Mouse (Mus musculus) hindbrain, embryonic 16.5 days (tissue): ENCODE data around the gene Irgm1. TPM values are rescaled to one million over a fixed set of nuclear protein-coding genes. Genes with fewer than 3 reads are reported as not detected.
A peak's percentile ranks its signal among the peaks of the same experiment; 100 is the strongest.

ENCODE experiments used
- ATAC-seq: fragments of 200-750 bp; cut with Nextera tagmentation; 2 replicates; pipeline ENCODE4 v1.8.0; 2017; ENCODE audit warnings: moderate TSS enrichment, moderate library complexity
- H3K27ac ChIP-seq: fragments of 300-500 bp; sonication (generic); 2 replicates; pipeline ENCODE4 v1.5.1; 2014; ENCODE audit warnings: low read depth, mild to moderate bottlenecking, control low read depth, low read length, moderate library complexity
- H3K27me3 ChIP-seq: fragments of 300-500 bp; sonication (generic); replicated peaks from 2 replicates; pipeline ENCODE4 v1.6.1; 2014; ENCODE audit warnings: low read length; ENCODE audit not compliant: control insufficient read depth, insufficient read depth
- H3K36me3 ChIP-seq: fragments of 300-500 bp; sonication (generic); 2 replicates; pipeline ENCODE4 v1.6.1; 2014; ENCODE audit warnings: mild to moderate bottlenecking, low read length, moderate library complexity, mixed read lengths; ENCODE audit not compliant: control insufficient read depth, insufficient read depth
- H3K4me1 ChIP-seq: fragments of 300-500 bp; sonication (generic); 2 replicates; pipeline ENCODE4 v1.6.1; 2014; ENCODE audit warnings: low read depth, low read length; ENCODE audit not compliant: control insufficient read depth, insufficient read depth
- H3K4me2 ChIP-seq: fragments of 300-500 bp; sonication (generic); 2 replicates; pipeline ENCODE4 v1.6.1; 2014; ENCODE audit warnings: mild to moderate bottlenecking, low read length, control low read depth, moderate library complexity
- H3K4me3 ChIP-seq: fragments of 300-500 bp; sonication (generic); 2 replicates; pipeline ENCODE4 v1.5.1; 2014; ENCODE audit warnings: mild to moderate bottlenecking, low read length, control low read depth, moderate library complexity
- H3K9ac ChIP-seq: fragments of 300-500 bp; sonication (generic); 2 replicates; pipeline ENCODE4 v1.6.1; 2014; ENCODE audit warnings: low read depth, mild to moderate bottlenecking, control low read depth, low read length, moderate library complexity
- H3K9me3 ChIP-seq: fragments of 300-500 bp; sonication (generic); 2 replicates; pipeline ENCODE4 v1.6.1; 2014; ENCODE audit warnings: mild to moderate bottlenecking, low read length, moderate library complexity; ENCODE audit not compliant: control insufficient read depth
- WGBS: fragments of 180-500 bp; shearing (Covaris S2); extraction: QIAGEN DNeasy Blood & Tissue Kit; methylation state at CpG from one replicate; pipeline ENCODE4 v1.1.7; 2014; 5-methylcytosine and 5-hydroxymethylcytosine counted together
- polyA plus RNA-seq: library from polyadenylated mRNA; unstranded; fragments of >200 nt; fragmentation: Nextera tagmentation; extraction: Ambion mirVana; gene quantifications from 2 replicates; pipeline ENCODE4 v1.2.1, GENCODE M21; 2015

The Irgm1 gene
- polyA plus RNA-seq, 1 experiment from 2014 or later = 5.4 TPM

DNA sequence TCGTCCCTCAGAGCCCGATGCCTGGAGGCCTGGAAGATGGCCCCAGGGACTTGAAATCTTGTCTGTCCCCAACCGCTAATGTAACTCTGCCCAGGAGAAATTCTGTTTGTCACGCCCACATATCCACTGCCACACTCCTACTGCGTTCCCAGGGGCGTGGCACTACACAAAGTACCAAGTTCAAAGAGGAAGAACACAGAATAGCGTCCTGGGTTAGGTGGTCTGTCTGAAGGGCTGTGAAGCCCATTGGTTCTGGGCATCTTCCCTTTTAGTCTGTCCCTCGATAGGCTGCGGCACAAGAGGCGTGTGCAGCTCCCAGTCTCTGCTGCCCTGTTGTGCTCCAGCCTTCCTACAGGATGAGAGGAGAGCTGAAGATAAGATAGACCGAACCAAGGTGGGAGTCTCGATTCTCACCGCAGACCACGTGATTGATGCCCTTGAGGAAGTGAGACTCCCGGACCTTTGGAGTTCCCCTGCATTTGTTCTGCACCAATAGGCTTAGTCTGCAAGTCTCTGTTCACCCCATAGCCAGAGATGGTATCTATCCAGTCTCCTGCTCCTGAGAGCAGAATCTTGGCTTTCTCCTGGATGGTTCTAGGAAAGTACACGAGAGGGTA, 33.2 kb downstream of the Irgm1 start:
- peak; percentile 26; the same call in 1 of the 2 replicates for ATAC-seq
- peak overlapping the region; percentile 91 for H3K4me2 ChIP-seq
- H3K27me3 ChIP-seq = 0 out of 2 replicates have a peak, but pooled peaks cover 2% of the 10 kb centered on the region
- no peaks in the 10 kb centered on the region for H3K36me3 ChIP-seq
- peak overlapping the region; percentile 80 for H3K27ac ChIP-seq
- WGBS = 2% methylated on average over 16 of the region's 16 CpGs
- H3K9ac ChIP-seq = peak overlapping the region; percentile 86
- no peaks in the 10 kb centered on the region for H3K9me3 ChIP-seq
- peaks cover 7% of the 10 kb centered on the region for H3K4me1 ChIP-seq
- H3K4me3 ChIP-seq = peak overlapping the region; percentile 93

DNA sequence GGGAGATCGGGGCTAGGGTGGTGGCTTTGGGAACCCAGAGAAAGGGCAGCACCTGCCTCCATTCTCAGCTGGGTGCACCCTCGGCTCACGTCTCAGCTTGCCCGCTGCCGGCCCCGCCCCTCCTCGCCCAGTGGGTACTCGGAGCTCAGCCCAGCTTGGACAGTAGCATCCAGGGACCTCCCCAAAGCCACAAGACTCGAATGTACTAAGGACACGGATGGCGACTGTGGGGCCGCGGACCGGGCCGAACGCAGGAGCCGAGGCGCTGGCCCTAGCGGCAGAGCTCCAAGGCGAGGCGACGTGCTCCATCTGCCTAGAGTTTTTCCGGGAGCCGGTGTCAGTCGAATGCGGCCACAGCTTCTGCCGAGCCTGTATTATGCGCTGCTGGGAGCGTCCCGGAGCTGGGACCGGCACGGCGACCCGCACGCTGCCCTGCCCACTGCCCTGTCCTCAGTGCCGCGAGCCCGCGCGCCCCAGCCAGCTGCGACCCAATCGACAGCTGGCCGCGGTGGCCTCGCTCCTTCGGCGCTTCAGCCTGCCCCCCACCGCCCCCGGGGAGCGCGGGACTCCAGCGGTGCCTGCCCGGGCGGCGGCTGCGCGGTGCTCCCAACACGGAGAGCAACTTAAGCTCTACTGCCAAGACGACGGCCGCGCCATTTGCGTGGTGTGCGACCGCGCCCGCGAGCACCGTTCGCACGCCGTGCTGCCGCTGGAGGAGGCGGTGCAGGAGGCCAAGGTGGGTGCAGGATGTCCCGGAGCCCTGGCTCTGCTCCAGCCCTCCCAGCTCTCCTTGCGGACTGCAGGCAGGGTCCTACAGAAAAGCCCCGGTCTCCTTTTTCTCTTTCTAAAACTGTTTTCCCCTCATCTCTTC, 33.9 kb downstream of the Irgm1 start:
- under 1% methylated on average over 77 of the region's 77 CpGs for WGBS

DNA sequence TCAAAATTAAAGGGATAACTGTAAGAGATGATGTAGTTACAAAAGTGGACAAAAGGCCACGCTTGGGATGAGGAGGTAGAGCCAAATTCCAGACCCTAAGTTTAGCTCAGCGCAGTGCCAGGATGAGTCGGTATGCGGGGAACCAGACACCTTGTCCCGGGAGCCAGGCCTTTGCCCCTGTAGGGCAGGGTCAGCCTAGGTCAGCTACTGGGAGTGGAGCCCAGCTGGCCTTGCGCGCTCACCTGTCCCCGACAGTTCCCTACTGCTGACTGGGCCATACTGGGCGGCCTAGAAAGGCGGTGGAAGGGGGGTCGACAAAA, 34.5 kb downstream of the Irgm1 start:
- WGBS = 4% methylated on average over 11 of the region's 11 CpGs
- no peak overlapping the region; the same call in 1 of the 2 replicates for H3K27ac ChIP-seq

More for the DNA sequence above, 33.9 kb downstream of the Irgm1 start:
- H3K27ac ChIP-seq = peak overlapping the region; percentile 80
- H3K4me1 ChIP-seq = peaks cover 7% of the 10 kb centered on the region
- peak overlapping the region; percentile 93 for H3K4me3 ChIP-seq
- peak; percentile 32 for ATAC-seq
- no peaks in the 10 kb centered on the region for H3K36me3 ChIP-seq
- peak overlapping the region; percentile 91 for H3K4me2 ChIP-seq
- peak overlapping the region; percentile 86 for H3K9ac ChIP-seq
- H3K27me3 ChIP-seq = 0 out of 2 replicates have a peak, but pooled peaks cover under 1% of the 10 kb centered on the region
- H3K9me3 ChIP-seq = no peaks in the 10 kb centered on the region

DNA sequence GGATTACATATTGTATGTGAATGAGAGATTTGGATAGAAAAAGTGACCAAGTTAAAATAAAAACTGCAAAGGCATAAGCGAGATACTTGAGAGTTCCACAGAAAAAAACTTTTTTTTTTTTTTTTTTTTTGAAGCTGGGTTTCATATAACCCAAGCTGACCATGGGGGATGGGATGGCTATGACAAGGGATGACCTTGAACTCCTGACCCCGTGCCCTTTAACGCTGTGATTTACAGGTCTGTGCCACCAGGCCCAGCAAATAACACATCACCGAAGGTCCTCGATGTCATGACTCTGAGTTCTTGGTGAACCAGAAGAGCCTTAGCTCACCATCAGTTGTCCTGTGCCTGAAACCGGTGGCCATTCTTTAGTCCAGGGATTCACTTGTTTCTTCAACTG, 35.6 kb downstream of the Irgm1 start:
- Histone ChIP-seq H3K36me3 (no peaks in the 10 kb centered on the region), H3K27ac (no peak overlapping the region), H3K4me2 (no peak overlapping the region), H3K27me3 (no peaks in the 10 kb centered on the region), H3K9me3 (no peaks in the 10 kb centered on the region), H3K4me3 (no peak overlapping the region), H3K9ac (no peak overlapping the region), H3K4me1 (peaks cover 7% of the 10 kb centered on the region)
- WGBS = 74% methylated on average over 6 of the region's 6 CpGs
- no peak for ATAC-seq

More for the DNA sequence above, 34.5 kb downstream of the Irgm1 start:
- no peaks in the 10 kb centered on the region for H3K27me3 ChIP-seq
- H3K36me3 ChIP-seq = no peaks in the 10 kb centered on the region
- no peak for ATAC-seq
- peaks cover 7% of the 10 kb centered on the region for H3K4me1 ChIP-seq
- peak overlapping the region; percentile 86 for H3K9ac ChIP-seq
- H3K4me3 ChIP-seq = peak overlapping the region; percentile 93
- H3K4me2 ChIP-seq = peak overlapping the region; percentile 91
- no peaks in the 10 kb centered on the region for H3K9me3 ChIP-seq

DNA sequence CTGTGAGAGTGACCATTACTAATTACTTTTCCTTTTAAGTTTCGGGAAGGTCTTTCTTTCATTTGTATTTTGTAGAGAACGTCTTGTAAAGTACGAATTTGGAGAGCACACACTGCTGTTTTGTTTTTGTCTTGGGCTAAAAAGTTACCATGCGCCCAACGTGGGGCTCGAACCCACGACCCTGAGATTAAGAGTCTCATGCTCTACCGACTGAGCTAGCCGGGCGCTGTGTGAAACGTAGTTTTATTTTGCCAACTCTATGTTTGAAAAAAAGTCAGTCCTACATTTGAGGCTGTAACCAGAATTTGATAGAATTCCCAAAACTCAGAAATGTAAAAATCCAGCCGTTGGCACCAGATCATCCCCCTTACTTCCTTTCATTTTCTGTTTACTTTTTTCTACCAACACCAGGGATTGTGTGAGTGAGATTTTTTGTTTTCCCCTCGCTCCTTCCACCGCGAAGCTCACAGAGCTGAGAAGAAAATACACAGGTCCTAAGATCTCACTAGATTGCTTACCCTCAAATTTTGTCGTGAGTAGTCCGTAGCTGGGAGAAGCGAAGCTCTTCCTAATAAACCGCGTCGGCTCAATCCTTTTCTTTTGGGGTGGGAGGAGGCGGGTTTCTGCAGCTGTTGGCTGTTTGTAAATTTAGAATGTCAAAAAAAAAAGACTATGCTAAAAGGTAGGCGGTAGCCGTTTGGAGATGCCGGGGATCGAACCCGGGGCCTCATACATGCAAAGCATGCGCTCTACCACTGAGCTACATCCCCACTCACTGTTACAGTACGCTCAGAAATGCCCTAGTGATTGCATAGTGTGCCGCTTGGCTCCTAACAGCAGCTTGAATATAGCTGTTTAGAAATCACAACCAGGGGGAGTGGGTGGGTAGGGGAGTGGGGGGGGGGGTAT, 37.5 kb downstream of the Irgm1 start:
- under 1% methylated on average over 30 of the region's 30 CpGs for WGBS
- Histone ChIP-seq H3K27me3 (no peaks in the 10 kb centered on the region), H3K9me3 (no peaks in the 10 kb centered on the region), H3K4me1 (peaks cover 7% of the 10 kb centered on the region), H3K9ac (peak overlapping the region; percentile 68), H3K4me3 (peak overlapping the region; percentile 66), H3K4me2 (peak overlapping the region; percentile 65), H3K27ac (peak overlapping the region; percentile 78), H3K36me3 (no peaks in the 10 kb centered on the region)
- peak; percentile 85 for ATAC-seq

DNA sequence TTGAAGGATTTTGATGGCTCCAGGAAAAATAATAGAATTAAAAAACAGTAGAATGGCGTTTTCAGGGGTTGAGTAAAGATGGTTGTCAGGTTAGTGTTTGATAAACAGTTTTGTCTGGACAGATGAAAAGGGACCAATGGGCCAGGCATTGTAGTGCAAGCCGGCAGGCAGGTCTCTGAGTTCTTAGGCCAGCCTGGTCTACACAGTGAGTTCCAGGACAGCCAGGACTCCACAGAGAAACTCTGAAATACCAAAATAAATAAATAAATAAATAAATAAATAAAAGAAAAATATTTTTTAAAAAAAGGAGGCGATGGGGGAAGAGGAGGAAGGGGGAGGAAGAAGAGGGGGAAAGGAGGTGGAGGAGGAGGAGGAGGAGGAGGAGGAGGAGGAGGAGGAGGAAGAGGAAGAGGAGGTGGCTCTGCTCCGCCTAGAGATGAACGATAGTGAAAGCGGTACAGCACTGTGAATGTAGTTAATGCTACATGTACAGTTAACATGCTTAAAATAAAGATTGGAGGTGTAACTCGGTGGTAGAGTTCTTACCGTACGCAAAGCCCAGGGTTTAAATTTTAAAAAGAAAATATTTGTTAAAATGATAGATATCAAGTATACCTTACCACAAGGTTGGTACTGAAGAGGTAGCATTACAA, 38.3 kb downstream of the Irgm1 start:
- Histone ChIP-seq H3K27me3 (no peaks in the 10 kb centered on the region), H3K9ac (no peak overlapping the region), H3K4me1 (peaks cover 2% of the 10 kb centered on the region; the same call in 1 of the 2 replicates), H3K4me2 (peak overlapping the region; percentile 65), H3K9me3 (no peaks in the 10 kb centered on the region), H3K4me3 (peak overlapping the region; percentile 66), H3K36me3 (no peaks in the 10 kb centered on the region), H3K27ac (no peak overlapping the region)
- ATAC-seq = no peak
- 30% methylated on average over 9 of the region's 9 CpGs for WGBS

DNA sequence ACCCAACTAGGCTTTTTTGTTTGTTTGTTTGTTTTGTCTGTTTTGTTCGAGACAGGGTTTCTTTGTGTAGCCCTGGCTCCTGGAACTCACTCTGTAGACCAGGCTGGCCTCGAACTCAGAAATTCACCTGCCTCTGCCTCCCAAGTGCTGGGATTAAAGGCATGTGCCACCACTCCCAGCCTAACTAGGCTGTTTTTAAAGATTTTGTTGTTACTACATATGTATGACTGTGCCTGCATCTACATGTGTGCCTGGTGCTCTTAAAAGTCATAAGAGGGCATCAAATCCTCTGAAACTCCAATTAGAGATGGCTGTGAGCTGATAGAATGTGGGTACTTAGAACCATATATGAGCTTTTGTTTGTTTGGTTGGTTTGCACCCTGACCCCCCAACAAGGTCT, 40.2 kb downstream of the Irgm1 start:
- 88% methylated on average over 2 of the region's 2 CpGs for WGBS
- Histone ChIP-seq H3K27ac (no peak overlapping the region), H3K4me2 (no peak overlapping the region), H3K36me3 (no peaks in the 10 kb centered on the region), H3K27me3 (no peaks in the 10 kb centered on the region), H3K9me3 (no peaks in the 10 kb centered on the region), H3K4me3 (no peak overlapping the region), H3K9ac (no peak overlapping the region; the same call in 1 of the 2 replicates), H3K4me1 (peaks cover 4% of the 10 kb centered on the region)
- ATAC-seq = no peak

DNA sequence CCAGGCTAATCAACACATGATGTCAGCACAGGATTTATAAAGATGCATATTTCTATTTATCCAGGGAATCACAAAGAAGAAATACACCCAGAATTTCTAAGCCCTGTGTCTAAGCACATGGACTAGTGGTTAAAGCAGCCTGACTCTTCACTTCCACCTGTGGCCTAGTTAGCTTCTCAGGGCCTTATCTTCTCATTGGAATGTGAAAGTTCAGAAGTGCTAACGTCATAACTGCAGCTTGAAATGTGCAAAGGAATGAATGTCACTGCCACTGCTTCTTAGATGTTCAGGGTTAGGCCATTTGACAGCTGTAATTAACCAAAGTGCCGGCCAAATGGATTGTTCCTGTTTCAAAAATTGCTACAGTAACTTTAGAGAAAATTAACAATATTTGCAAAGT, 41.2 kb downstream of the Irgm1 start:
- Histone ChIP-seq H3K9ac (no peak overlapping the region), H3K4me2 (no peak overlapping the region), H3K4me3 (no peak overlapping the region), H3K36me3 (no peaks in the 10 kb centered on the region), H3K9me3 (no peaks in the 10 kb centered on the region), H3K27ac (no peak overlapping the region), H3K27me3 (no peaks in the 10 kb centered on the region), H3K4me1 (peaks cover 4% of the 10 kb centered on the region)
- WGBS = 79% methylated on average over 2 of the region's 2 CpGs
- no peak for ATAC-seq
